Mouse (Mus musculus) liver, adult 2 months (tissue): ENCODE results near the gene Frmd4a. TPM values are rescaled to one million over a fixed set of nuclear protein-coding genes. Genes with fewer than 3 reads are reported as not detected.

Source experiments
- DNase-seq: peaks from one replicate; pipeline ENCODE4 v3.0.0-alpha.2; 2011; ENCODE audit warnings: low read depth, low spot score; ENCODE audit errors: extremely low read depth
- H3K27ac ChIP-seq: fragments of 200-500 bp; replicated peaks from 2 replicates; pipeline ENCODE4 v1.5.1; 2012; ENCODE audit warnings: low read depth, mild to moderate bottlenecking, control low read depth, inconsistent platforms, low read length; ENCODE audit not compliant: insufficient read depth
- H3K27me3 ChIP-seq: fragments of 200-500 bp; 2 replicates; pipeline ENCODE4 v1.6.1; 2012; ENCODE audit warnings: mild to moderate bottlenecking, moderate library complexity, low read length, inconsistent platforms; ENCODE audit not compliant: control insufficient read depth, insufficient read depth
- H3K36me3 ChIP-seq: fragments of 200-500 bp; 2 replicates; pipeline ENCODE4 v1.6.1; 2012; ENCODE audit warnings: low read length, inconsistent platforms; ENCODE audit not compliant: control insufficient read depth, insufficient read depth
- H3K4me1 ChIP-seq: fragments of 200-500 bp; 2 replicates; pipeline ENCODE4 v1.6.1; 2011; ENCODE audit warnings: low read length; ENCODE audit not compliant: control insufficient read depth, insufficient read depth
- H3K4me3 ChIP-seq: fragments of 200-500 bp; 2 replicates; pipeline ENCODE4 v1.5.1; 2011; ENCODE audit warnings: low read depth, mild to moderate bottlenecking, control low read depth, low read length, moderate library complexity; ENCODE audit not compliant: insufficient read depth
- H3K79me2 ChIP-seq: fragments of 200-500 bp; 2 replicates; pipeline ENCODE4 v1.6.1; 2012; ENCODE audit warnings: inconsistent platforms, mild to moderate bottlenecking, low read length, moderate library complexity; ENCODE audit not compliant: control insufficient read depth, insufficient read depth
- H3K9ac ChIP-seq: fragments of 200-500 bp; 2 replicates; pipeline ENCODE4 v1.6.1; 2012; ENCODE audit warnings: low read depth, mild to moderate bottlenecking, control low read depth, inconsistent platforms, low read length
- CTCF ChIP-seq: fragments of 200-500 bp; IDR thresholded peaks from 2 replicates; pipeline ENCODE4 v1.5.1; 2011; ENCODE audit warnings: low read depth, low read length, control low read depth
- POLR2A ChIP-seq: fragments of 200-500 bp; IDR thresholded peaks from 2 replicates; pipeline ENCODE4 v1.6.1; 2011; ENCODE audit warnings: low read length, control low read depth; ENCODE audit not compliant: insufficient read depth; ENCODE audit errors: extremely low read depth
- WGBS: fragments of 180-500 bp; shearing (Covaris S2); methylation state at CpG from one replicate; pipeline ENCODE4 v1.1.7; 2018; 5-methylcytosine and 5-hydroxymethylcytosine counted together
- polyA plus RNA-seq: library from polyadenylated mRNA; depleted of rRNA; stranded (reverse); fragments of >200 nt; gene quantifications from 2 replicates; pipeline ENCODE4 v1.2.3, GENCODE M21; 2012
- total RNA-seq: library from RNA; depleted of rRNA; stranded (reverse); fragments of >200 nt; gene quantifications from 2 replicates; pipeline ENCODE4 v1.2.3, GENCODE M21; 2014

Frmd4a gene
- total and polyA plus RNA-seq, 2 experiments = 2.1 to 3.1 TPM

GRCm38 (mm10) chr2:4386468-4386867 is 369.0 kb downstream of the Frmd4a start:
- 51% methylated on average over 6 of the region's 6 CpGs for whole genome bisulfite sequencing
- Histone ChIP-seq H3K4me3 (no peak overlapping the region), H3K9ac (no peak overlapping the region), H3K27ac (no peak overlapping the region), H3K36me3 (no peaks in the 10 kb centered on the region), H3K79me2 (no peaks in the 10 kb centered on the region), H3K27me3 (no peaks in the 10 kb centered on the region), H3K4me1 (no peaks in the 10 kb centered on the region)
- DNase-seq = no peak
- no peak for TF ChIP-seq CTCF
- no peak for TF ChIP-seq POLR2A

- no peak overlapping the region for H3K27ac ChIP-seq
- H3K4me3 ChIP-seq = no peak overlapping the region
- 15% methylated on average over 6 of the region's 6 CpGs for WGBS
- H3K4me1 ChIP-seq = no peaks in the 10 kb centered on the region
- no peak for DNase-seq
- H3K79me2 ChIP-seq = no peaks in the 10 kb centered on the region
- TF ChIP-seq POLR2A = no peak
- TF ChIP-seq CTCF = no peak
- H3K27me3 ChIP-seq = no peaks in the 10 kb centered on the region
- no peaks in the 10 kb centered on the region for H3K36me3 ChIP-seq
- H3K9ac ChIP-seq = no peak overlapping the region
These were observed 371.8 kb downstream of the Frmd4a start for GRCm38 (mm10) chr2:4389330-4389729.

- no peak overlapping the region for H3K9ac ChIP-seq
- TF ChIP-seq CTCF = no peak
- no peaks in the 10 kb centered on the region for H3K79me2 ChIP-seq
- no peaks in the 10 kb centered on the region for H3K36me3 ChIP-seq
- no peak for DNase-seq
- H3K4me1 ChIP-seq = no peaks in the 10 kb centered on the region
- H3K27me3 ChIP-seq = no peaks in the 10 kb centered on the region
- no peak overlapping the region for H3K27ac ChIP-seq
- H3K4me3 ChIP-seq = no peak overlapping the region
- WGBS = 75% methylated on average over 4 of the region's 4 CpGs
These were observed 373.6 kb downstream of the Frmd4a start for GRCm38 (mm10) chr2:4391091-4391490.

GRCm38 (mm10) chr2:4391678-4392085 is 374.2 kb downstream of the Frmd4a start:
- TF ChIP-seq CTCF (no peak), POLR2A (no peak)
- Histone ChIP-seq H3K9ac (no peak overlapping the region), H3K36me3 (no peaks in the 10 kb centered on the region), H3K27ac (no peak overlapping the region), H3K4me1 (no peaks in the 10 kb centered on the region), H3K4me3 (no peak overlapping the region), H3K79me2 (no peaks in the 10 kb centered on the region), H3K27me3 (no peaks in the 10 kb centered on the region)
- no peak for DNase-seq
- WGBS = 51% methylated on average over 7 of the region's 7 CpGs

GRCm38 (mm10) chr2:4393046-4393445 is 375.5 kb downstream of the Frmd4a start:
- Histone ChIP-seq H3K27me3 (no peaks in the 10 kb centered on the region), H3K4me3 (no peak overlapping the region), H3K79me2 (no peaks in the 10 kb centered on the region), H3K36me3 (no peaks in the 10 kb centered on the region), H3K27ac (no peak overlapping the region), H3K9ac (no peak overlapping the region), H3K4me1 (no peaks in the 10 kb centered on the region)
- DNase-seq = no peak
- TF ChIP-seq CTCF (no peak), POLR2A (no peak)
- WGBS = 94% methylated on average over 4 of the region's 4 CpGs

- no peaks in the 10 kb centered on the region for H3K4me1 ChIP-seq
- no peak for DNase-seq
- H3K4me3 ChIP-seq = no peak overlapping the region
- 0 out of 2 replicates have a peak, but pooled peaks cover 3% of the 10 kb centered on the region for H3K27me3 ChIP-seq
- no peak overlapping the region for H3K27ac ChIP-seq
- no peak for TF ChIP-seq POLR2A
- no peak for TF ChIP-seq CTCF
- no peak overlapping the region for H3K9ac ChIP-seq
- H3K36me3 ChIP-seq = no peaks in the 10 kb centered on the region
- H3K79me2 ChIP-seq = no peaks in the 10 kb centered on the region
- WGBS = 72% methylated on average over 7 of the region's 7 CpGs
These were observed 377.1 kb downstream of the Frmd4a start for GRCm38 (mm10) chr2:4394641-4395040.
